8 mouse cellular contexts compared by ENCODE assay signal in genomic region chr10:80432936-80433512, GRCm38 (mm10). TPM values are rescaled to one million over a fixed set of nuclear protein-coding genes. Genes with fewer than 3 reads are reported as not detected.
A peak's percentile ranks its signal among the peaks of the same experiment; 100 is the strongest.
DNase-seq lines count a peak whose midpoint lies in the region; ATAC-seq and TF ChIP-seq lines count a peak whose summit lies in the region.

No protein-coding gene starts in this region.

- H3K4me2 ChIP-seq in heart, embryonic 14.5 days (ENCODE audit: low read length): peak overlapping the region; percentile 66
- H3K4me2 ChIP-seq in midbrain, embryonic 11.5 days: peak overlapping the region; percentile 92

- peaks cover 31% of the 10 kb centered on the region for H3K36me3 ChIP-seq in heart, embryonic 14.5 days (ENCODE audit: control insufficient read depth, insufficient read depth, low read length)
- peaks cover 24% of the 10 kb centered on the region for H3K36me3 ChIP-seq in midbrain, embryonic 11.5 days (ENCODE audit: control insufficient read depth, insufficient read depth, low read length)
- H3K36me3 ChIP-seq in thymus, adult 2 months (ENCODE audit: control insufficient read depth, insufficient read depth, low read length): peaks cover 9% of the 10 kb centered on the region; the same call in 1 of the 2 replicates

- H3K27me3 ChIP-seq in heart, embryonic 14.5 days (ENCODE audit: control insufficient read depth, insufficient read depth, low read length): peaks cover 4% of the 10 kb centered on the region; the same call in 1 of the 2 replicates
- no peaks in the 10 kb centered on the region for H3K27me3 ChIP-seq in midbrain, embryonic 11.5 days (ENCODE audit: control insufficient read depth, insufficient read depth, low read length)
- no peaks in the 10 kb centered on the region for H3K27me3 ChIP-seq in thymus, adult 2 months (ENCODE audit: control insufficient read depth, insufficient read depth, low read length)

- H3K4me3 ChIP-seq in layer of hippocampus, adult 2 months: peak overlapping the region; percentile 90
- H3K4me3 ChIP-seq in bone marrow macrophage, adult 2 months (ENCODE audit: insufficient read depth, low read length): peak overlapping the region; percentile 95
- H3K4me3 ChIP-seq in heart, embryonic 14.5 days (ENCODE audit: control insufficient read depth in 1 of 2, insufficient read depth in 1 of 2, low read depth in 1 of 2, low read length in 2 of 2): peak overlapping the region; percentile 87 to 92
- peak overlapping the region; percentile 100 for H3K4me3 ChIP-seq in midbrain, embryonic 11.5 days (ENCODE audit: low read depth, low read length)
- H3K4me3 ChIP-seq in thymus, adult 2 months (ENCODE audit: control insufficient read depth, insufficient read depth, low read length): peak overlapping the region; percentile 88

- TF ChIP-seq CTCF in layer of hippocampus, adult 2 months (conservative IDR thresholded peaks at IDR 0.05): no peak
- TF ChIP-seq CTCF in bone marrow macrophage, adult 2 months (IDR thresholded peaks at IDR 0.05; ENCODE audit: low read depth, low read length): no peak
- 0 out of 2 replicates have a peak, but pooled peaks have one; percentile 32 for TF ChIP-seq CTCF in thymus, adult 2 months (IDR thresholded peaks at IDR 0.05; ENCODE audit: borderline replicate concordance, control insufficient read depth, extremely low read depth, insufficient read depth, low read length, poor library complexity)

- no peak for DNase-seq in layer of hippocampus, adult 2 months (ENCODE audit: low spot score in 2 of 2)
- DNase-seq in layer of hippocampus, adult 9-10 months (ENCODE audit: low spot score): no peak
- DNase-seq in kidney, postnatal 10 days: peak; percentile 74
- DNase-seq in midbrain, embryonic 11.5 days (ENCODE audit: low spot score, missing footprints): peak; percentile 94
- peak; percentile 56 for DNase-seq in thymus, adult 2 months
- DNase-seq in frontal cortex, adult 2 months (ENCODE audit: extremely low spot score in 1 of 2, low spot score in 1 of 2): no peak

- TF ChIP-seq POLR2A in bone marrow macrophage, adult 2 months (IDR thresholded peaks at IDR 0.05; ENCODE audit: borderline replicate concordance, low read depth, low read length): no peak
- TF ChIP-seq POLR2A in thymus, adult 2 months (IDR thresholded peaks at IDR 0.05; ENCODE audit: control insufficient read depth, extremely low read depth, insufficient read depth, low read length, poor library complexity): no peak

- H3K27ac ChIP-seq in layer of hippocampus, adult 2 months: peak overlapping the region; percentile 100
- H3K27ac ChIP-seq in bone marrow macrophage, adult 2 months (ENCODE audit: insufficient read depth, low read depth, low read length): peak overlapping the region; percentile 50; the same call in 1 of the 2 replicates
- peak overlapping the region; percentile 73 to 90 for H3K27ac ChIP-seq in heart, embryonic 14.5 days (replicated peaks in 1 of 2; ENCODE audit: control insufficient read depth in 1 of 2, insufficient read depth in 1 of 2, low read depth in 2 of 2, low read length in 2 of 2)
- peak overlapping the region; percentile 86 for H3K27ac ChIP-seq in midbrain, embryonic 11.5 days (ENCODE audit: low read depth, low read length)
- H3K27ac ChIP-seq in thymus, adult 2 months (ENCODE audit: control insufficient read depth, insufficient read depth, low read length): peak overlapping the region; percentile 83

- H3K9ac ChIP-seq in heart, embryonic 14.5 days (ENCODE audit: low read length): peak overlapping the region; percentile 95
- H3K9ac ChIP-seq in midbrain, embryonic 11.5 days (ENCODE audit: low read length): peak overlapping the region; percentile 99

- H3K9me3 ChIP-seq in heart, embryonic 14.5 days (ENCODE audit: control insufficient read depth, low read length): no peaks in the 10 kb centered on the region
- H3K9me3 ChIP-seq in midbrain, embryonic 11.5 days (ENCODE audit: control insufficient read depth, low read length): no peaks in the 10 kb centered on the region

- peaks cover 3% of the 10 kb centered on the region for H3K4me1 ChIP-seq in bone marrow macrophage, adult 2 months (ENCODE audit: control insufficient read depth, insufficient read depth, low read length)
- H3K4me1 ChIP-seq in heart, embryonic 14.5 days (ENCODE audit: control insufficient read depth in 2 of 2, insufficient read depth in 2 of 2, low read length in 2 of 2): peaks cover 12 to 19% of the 10 kb centered on the region in 2 experiments; a peak in 3 of 4 replicates
- H3K4me1 ChIP-seq in midbrain, embryonic 11.5 days (ENCODE audit: control insufficient read depth, insufficient read depth, low read length): peaks cover 20% of the 10 kb centered on the region
- peaks cover 22% of the 10 kb centered on the region for H3K4me1 ChIP-seq in thymus, adult 2 months (replicated peaks; ENCODE audit: control insufficient read depth, insufficient read depth, low read length)

- ATAC-seq in heart, embryonic 14.5 days (ENCODE audit: insufficient number of reproducible peaks, insufficient read depth, low FRiP score, low read depth): peak; percentile 19; the same call in 1 of the 2 replicates
- peak; percentile 57 for ATAC-seq in midbrain, embryonic 11.5 days (ENCODE audit: low FRiP score)

- WGBS in heart, embryonic 14.5 days: under 1% methylated on average over 47 of the region's 60 CpGs
- WGBS in midbrain, embryonic 11.5 days: under 1% methylated on average over 49 of the region's 60 CpGs
- WGBS in thymus, adult 2 months: 1% methylated on average over 60 of the region's 60 CpGs

RNA-seq across cellular contexts. Expression of gene Tcf3, which starts 0.4 kb away (rescaled TPM):
- 10 to 100 TPM; 27.6 to 31.6 TPM for total RNA-seq in layer of hippocampus, adult 2 months (2021)
- polyA plus RNA-seq in bone marrow macrophage, adult 2 months (2012; ENCODE audit: insufficient read depth, insufficient read length, missing spikeins): 25.5 and 27.4 TPM in 2 replicates
- 48.6 and 54.0 TPM in 2 replicates for polyA plus RNA-seq in heart, embryonic 14.5 days (2014; fragmentation: Nextera tagmentation; extraction: Ambion mirVana)
- polyA plus RNA-seq in midbrain, embryonic 11.5 days (2014; fragmentation: Nextera tagmentation; extraction: Ambion mirVana): 135 and 154 TPM in 2 replicates
- 341 and 425 TPM in 2 replicates for polyA plus RNA-seq in thymus, adult 2 months (2012; rRNA removed)
- polyA plus RNA-seq in frontal cortex, adult 2 months (2012; rRNA removed): 33.5 and 34.2 TPM in 2 replicates

RNA-seq across cellular contexts. Expression of gene Uqcr11, which starts 26.4 kb away (rescaled TPM):
- total RNA-seq in layer of hippocampus, adult 2 months (2021): 100 to 1,000 TPM; 404 to 413 TPM
- 175 and 193 TPM in 2 replicates for polyA plus RNA-seq in bone marrow macrophage, adult 2 months (2012; ENCODE audit: insufficient read depth, insufficient read length, missing spikeins)
- 2,007 and 2,169 TPM in 2 replicates for polyA plus RNA-seq in heart, embryonic 14.5 days (2014; fragmentation: Nextera tagmentation; extraction: Ambion mirVana)
- polyA plus RNA-seq in midbrain, embryonic 11.5 days (2014; fragmentation: Nextera tagmentation; extraction: Ambion mirVana): 404 and 476 TPM in 2 replicates
- polyA plus RNA-seq in thymus, adult 2 months (2012; rRNA removed): 1,246 and 1,699 TPM in 2 replicates
- polyA plus RNA-seq in frontal cortex, adult 2 months (2012; rRNA removed): 1,306 and 1,773 TPM in 2 replicates

RNA-seq across cellular contexts. Expression of gene Mbd3, which starts 33.7 kb away (rescaled TPM):
- 100 to 1,000 TPM; 147 to 149 TPM for total RNA-seq in layer of hippocampus, adult 2 months (2021)
- polyA plus RNA-seq in bone marrow macrophage, adult 2 months (2012; ENCODE audit: insufficient read depth, insufficient read length, missing spikeins): 55.6 and 58.2 TPM in 2 replicates
- 116 and 125 TPM in 2 replicates for polyA plus RNA-seq in heart, embryonic 14.5 days (2014; fragmentation: Nextera tagmentation; extraction: Ambion mirVana)
- polyA plus RNA-seq in midbrain, embryonic 11.5 days (2014; fragmentation: Nextera tagmentation; extraction: Ambion mirVana): 222 and 252 TPM in 2 replicates
- 268 and 290 TPM in 2 replicates for polyA plus RNA-seq in thymus, adult 2 months (2012; rRNA removed)
- 200 and 215 TPM in 2 replicates for polyA plus RNA-seq in frontal cortex, adult 2 months (2012; rRNA removed)

RNA-seq across cellular contexts. Expression of gene Mex3d, which starts 45.6 kb away (rescaled TPM):
- total RNA-seq in layer of hippocampus, adult 2 months (2021): 10 to 100 TPM; 15.5 to 17.1 TPM
- 5.8 and 8.3 TPM in 2 replicates for polyA plus RNA-seq in bone marrow macrophage, adult 2 months (2012; ENCODE audit: insufficient read depth, insufficient read length, missing spikeins)
- polyA plus RNA-seq in heart, embryonic 14.5 days (2014; fragmentation: Nextera tagmentation; extraction: Ambion mirVana): 3.9 and 6.3 TPM in 2 replicates
- polyA plus RNA-seq in midbrain, embryonic 11.5 days (2014; fragmentation: Nextera tagmentation; extraction: Ambion mirVana): 11.8 and 12.4 TPM in 2 replicates
- polyA plus RNA-seq in thymus, adult 2 months (2012; rRNA removed): 34.9 and 38.2 TPM in 2 replicates
- 17.2 and 17.7 TPM in 2 replicates for polyA plus RNA-seq in frontal cortex, adult 2 months (2012; rRNA removed)

Comparison
In these comparisons a context has a peak if more than half of its experiments do, and no peak if none do; other contexts are left out.
1. DNase-seq: peak in kidney, postnatal 10 days (single experiment), midbrain, embryonic 11.5 days (single experiment) and thymus, adult 2 months (single experiment); none in layer of hippocampus, adult 2 months (0 of 2), layer of hippocampus, adult 9-10 months (single experiment) and frontal cortex, adult 2 months (0 of 2).
2. H3K27ac ChIP-seq: peak in every context shown above with its lines; median percentile 100 in layer of hippocampus, adult 2 months; 86 in midbrain, embryonic 11.5 days; 83 in thymus, adult 2 months; 82 in heart, embryonic 14.5 days; 50 in bone marrow macrophage, adult 2 months.
3. Peak in every context shown above with its lines, with median percentiles within 50 percentile points of each other: H3K4me3 ChIP-seq.